Comparison of ENCODE assay signal across 28 mouse cellular contexts in genomic region chr1:86290452-86290851, GRCm38 (mm10). TPM values are rescaled to one million over a fixed set of nuclear protein-coding genes. Genes with fewer than 3 reads are reported as not detected.
DNase-seq lines count a peak whose midpoint lies in the region; ATAC-seq lines count a peak whose summit lies in the region.
"Had no signal": no experiment of that assay in that cellular context is flagged by ENCODE, and none has a peak within 500 bp of the region (broad histone marks: within the 10 kb centered on the region; RNA-seq: fewer than 3 reads in every experiment).

No protein-coding gene starts in this region.

- H3K4me2 ChIP-seq in kidney, embryonic 16.5 days (replicated peaks; ENCODE audit: low read depth, low read length), result no peak overlapping the region
- H3K4me2 ChIP-seq: embryonic facial prominence, embryonic 13.5 days; embryonic facial prominence, embryonic 15.5 days; forebrain, embryonic 12.5 days had no signal

- ATAC-seq in kidney, embryonic 16.5 days (ENCODE audit: low FRiP score, low TSS enrichment), result no peak
- ATAC-seq: activated CD4-positive, CD25-positive, alpha-beta regulatory T cell, adult 4 months; forebrain, embryonic 14.5 days; forebrain, embryonic 16.5 days; Patski had no signal

- H3K9ac ChIP-seq in kidney, embryonic 16.5 days (replicated peaks; ENCODE audit: low read length), result no peak overlapping the region
- H3K9ac ChIP-seq: embryonic facial prominence, embryonic 13.5 days; embryonic facial prominence, embryonic 15.5 days; forebrain, embryonic 12.5 days had no signal

- H3K9me3 ChIP-seq in kidney, embryonic 16.5 days (ENCODE audit: low read length), result no peaks in the 10 kb centered on the region
- H3K9me3 ChIP-seq: embryonic facial prominence, embryonic 13.5 days; embryonic facial prominence, embryonic 15.5 days; forebrain, embryonic 10.5 days; forebrain, embryonic 12.5 days had no signal

- intact Hi-C loops in left cerebral cortex, postnatal 10 days (cut with DNase I), result no loop called here

- H3K4me3 ChIP-seq in kidney, embryonic 16.5 days (ENCODE audit: low read length), result no peak overlapping the region
- H3K4me3 ChIP-seq: embryonic facial prominence, embryonic 13.5 days; embryonic facial prominence, embryonic 15.5 days; erythroblast, embryonic 14.5 days; forebrain, embryonic 10.5 days; forebrain, embryonic 12.5 days had no signal

- no peaks in the 10 kb centered on the region for H3K36me3 ChIP-seq in kidney, embryonic 16.5 days (ENCODE audit: insufficient read depth, low read length)
- H3K36me3 ChIP-seq: embryonic facial prominence, embryonic 13.5 days; embryonic facial prominence, embryonic 15.5 days; forebrain, embryonic 10.5 days; forebrain, embryonic 12.5 days had no signal

- no peak overlapping the region for H3K27ac ChIP-seq in kidney, embryonic 16.5 days (ENCODE audit: low read length)
- H3K27ac ChIP-seq: embryonic facial prominence, embryonic 13.5 days; embryonic facial prominence, embryonic 15.5 days; forebrain, embryonic 10.5 days; forebrain, embryonic 12.5 days had no signal

- 71% methylated on average over 3 of the region's 3 CpGs for WGBS in kidney, embryonic 16.5 days

- DNase-seq in frontal cortex, postnatal 36 days (ENCODE audit: low spot score in 2 of 2), result peak; percentile 19 to 20
- no peak for DNase-seq in frontal cortex, postnatal 10 days (ENCODE audit: low spot score in 2 of 2)
- DNase-seq in left cerebral cortex, adult 18-20 months (ENCODE audit: low spot score in 2 of 2), result peak; percentile 29 to 48
- no peak for DNase-seq in left cerebral cortex, postnatal 10 days (ENCODE audit: extremely low spot score in 1 of 2, low spot score in 2 of 2)
- DNase-seq in NIH3T3 (ENCODE audit: low read depth), result peak; percentile 53
- DNase-seq in brain, adult 2 months (ENCODE audit: low read depth, low spot score), result peak; percentile 18
- DNase-seq: adrenal gland, adult 8-10 months; adrenal gland, postnatal 14 days; adrenal gland, postnatal 36 days; cerebellum, adult 11 months; cerebellum, adult 18-20 months; cerebellum, adult 8-10 months; cerebellum, adult 9-11 months; cerebellum, postnatal 14 days; cerebellum, postnatal 36 days; embryo, embryonic 11 days had no signal

- no peaks in the 10 kb centered on the region for H3K4me1 ChIP-seq in kidney, embryonic 16.5 days (ENCODE audit: insufficient read depth, low read length)
- H3K4me1 ChIP-seq: embryonic facial prominence, embryonic 15.5 days had no signal

- H3K27me3 ChIP-seq in kidney, embryonic 16.5 days (ENCODE audit: insufficient read depth, low read length), result no peaks in the 10 kb centered on the region
- H3K27me3 ChIP-seq: embryonic facial prominence, embryonic 13.5 days; embryonic facial prominence, embryonic 15.5 days; Patski had no signal

RNA-seq across cellular contexts. Expression of gene B3gnt7, which starts 12.2 kb away (rescaled TPM):
- 1 to 10 TPM in 1 of 2 experiments, under 1 TPM in 1; 0.77 to 1.1 TPM for total RNA-seq in left cerebral cortex, adult 18-20 months (2021)
- 1 to 10 TPM; 2.4 to 3.1 TPM for total RNA-seq in left cerebral cortex, postnatal 10 days (2021)
- polyA plus RNA-seq in kidney, embryonic 16.5 days (2015; fragmentation: Nextera tagmentation; extraction: Ambion mirVana), result 9.5 and 10.5 TPM in 2 replicates
- total RNA-seq: MEL had no signal
- polyA plus RNA-seq: C2C12 had no signal

Comparison
In these comparisons a context has a peak if more than half of its experiments do, and no peak if none do; other contexts are left out.
1. DNase-seq: peak in frontal cortex, postnatal 36 days (2 of 2), left cerebral cortex, adult 18-20 months (2 of 2), NIH3T3 (single experiment) and brain, adult 2 months (single experiment); none in frontal cortex, postnatal 10 days (0 of 2) and left cerebral cortex, postnatal 10 days (0 of 2).